Mouse (Mus musculus) intestine, embryonic 14.5 days (tissue): ENCODE measurements around the gene Cbx1. TPM values are rescaled to one million over a fixed set of nuclear protein-coding genes. Genes with fewer than 3 reads are reported as not detected.
A peak's percentile ranks its signal among the peaks of the same experiment; 100 is the strongest.

ENCODE experiments used
- ATAC-seq: fragments of 200-750 bp; cut with Nextera tagmentation; replicated peaks from 2 replicates; pipeline ENCODE4 v1.8.0; 2017; ENCODE audit warnings: low read depth, moderate number of reproducible peaks, moderate TSS enrichment, moderate library complexity; ENCODE audit not compliant: low FRiP score, low TSS enrichment
- DNase-seq: peaks from one replicate; pipeline ENCODE4 v3.0.0-alpha.2; 2018; ENCODE audit warnings: low spot score
- H3K27ac ChIP-seq: fragments of 300-500 bp; sonication (generic); 2 replicates; pipeline ENCODE4 v1.5.1; 2014; ENCODE audit warnings: low read depth, mild to moderate bottlenecking, control low read depth
- H3K27me3 ChIP-seq: fragments of 300-500 bp; sonication (generic); replicated peaks from 2 replicates; pipeline ENCODE4 v1.6.1; 2014; ENCODE audit warnings: low read length, control low read depth; ENCODE audit not compliant: control insufficient read depth, insufficient read depth
- H3K36me3 ChIP-seq: fragments of 300-500 bp; sonication (generic); 2 replicates; pipeline ENCODE4 v1.6.1; 2014; ENCODE audit warnings: low read length, control low read depth; ENCODE audit not compliant: control insufficient read depth, insufficient read depth
- H3K4me1 ChIP-seq: fragments of 300-500 bp; sonication (generic); replicated peaks from 2 replicates; pipeline ENCODE4 v1.6.1; 2014; ENCODE audit warnings: low read length, control low read depth, mixed read lengths; ENCODE audit not compliant: control insufficient read depth, insufficient read depth
- H3K4me2 ChIP-seq: fragments of 300-500 bp; sonication (generic); 2 replicates; pipeline ENCODE4 v1.6.1; 2014; ENCODE audit warnings: low read length
- H3K4me3 ChIP-seq: fragments of 300-500 bp; sonication (generic); 2 replicates; pipeline ENCODE4 v1.5.1; 2014; ENCODE audit warnings: low read depth, low read length, control low read depth, mixed read lengths
- H3K9ac ChIP-seq: fragments of 300-500 bp; sonication (generic); 2 replicates; pipeline ENCODE4 v1.6.1; 2014; ENCODE audit warnings: mild to moderate bottlenecking, low read length
- H3K9me3 ChIP-seq: fragments of 300-500 bp; sonication (generic); 2 replicates; pipeline ENCODE4 v1.6.1; 2016; ENCODE audit warnings: low read length, control low read depth; ENCODE audit not compliant: control insufficient read depth
- WGBS: fragments of 180-500 bp; shearing (Covaris S2); extraction: QIAGEN DNeasy Blood & Tissue Kit; methylation state at CpG from one replicate; pipeline ENCODE4 v1.1.7; 2014; 5-methylcytosine and 5-hydroxymethylcytosine counted together
- polyA plus RNA-seq: library from polyadenylated mRNA; unstranded; fragments of >200 nt; fragmentation: Nextera tagmentation; extraction: Ambion mirVana; gene quantifications from 2 replicates; pipeline ENCODE4 v1.2.1, GENCODE M21; 2014

The Cbx1 gene
- polyA plus RNA-seq, 1 experiment from 2014 or later: 87.8 TPM

DNA sequence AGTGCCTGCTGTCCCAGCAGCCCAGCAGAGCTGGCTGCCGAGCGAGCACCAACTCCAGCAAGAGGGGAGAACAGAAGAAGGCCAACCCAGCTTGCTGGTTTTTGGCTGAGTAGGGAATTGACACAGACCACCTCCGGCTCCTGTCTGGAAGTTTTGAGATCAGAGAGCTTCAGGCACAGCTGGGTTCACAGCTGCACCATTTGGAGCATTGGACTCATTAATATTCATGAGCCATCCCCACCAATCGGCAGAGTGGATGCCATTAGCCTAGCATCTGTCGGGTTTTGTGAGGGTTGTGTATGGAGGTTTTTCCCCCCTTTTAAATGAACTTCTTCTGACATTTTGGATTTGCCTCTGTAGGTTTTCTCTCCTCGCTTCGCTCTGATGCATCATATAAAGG is 21.8 kb upstream of the Cbx1 start:
- Histone ChIP-seq H3K36me3 (peaks cover 38% of the 10 kb centered on the region), H3K9me3 (no peaks in the 10 kb centered on the region), H3K27ac (no peak overlapping the region), H3K4me2 (no peak overlapping the region), H3K27me3 (no peaks in the 10 kb centered on the region), H3K4me1 (no peaks in the 10 kb centered on the region; the same call in 1 of the 2 replicates), H3K9ac (no peak overlapping the region), H3K4me3 (no peak overlapping the region)
- ATAC-seq (no peak), DNase-seq (no peak)
- 59% methylated on average over 7 of the region's 7 CpGs for WGBS

DNA sequence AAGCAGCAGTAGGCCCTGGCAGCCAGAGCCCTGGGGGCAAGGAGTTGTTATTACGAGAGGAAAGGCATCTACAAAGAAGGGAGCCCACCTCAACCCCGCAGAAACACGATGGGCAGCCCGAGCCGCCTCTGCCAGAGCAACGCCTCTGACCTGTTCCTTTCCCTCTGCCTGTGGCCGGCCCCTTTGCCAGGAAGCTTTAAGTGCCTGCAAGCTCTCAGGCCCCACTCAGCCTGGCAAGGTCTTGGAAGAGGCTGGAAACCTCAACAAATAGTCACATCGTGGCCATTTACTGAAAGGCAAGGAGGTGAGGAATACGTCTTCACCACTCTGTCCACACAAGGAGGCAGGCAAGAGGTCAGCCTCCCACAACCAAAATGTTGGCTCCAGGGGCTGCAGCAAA is 20.7 kb upstream of the Cbx1 start:
- H3K9me3 ChIP-seq: no peaks in the 10 kb centered on the region
- H3K36me3 ChIP-seq: peaks cover 49% of the 10 kb centered on the region
- no peaks in the 10 kb centered on the region; the same call in 1 of the 2 replicates for H3K4me1 ChIP-seq
- H3K27ac ChIP-seq: no peak overlapping the region
- ATAC-seq (no peak), DNase-seq (no peak)
- WGBS: 66% methylated on average over 9 of the region's 9 CpGs
- no peak overlapping the region for H3K9ac ChIP-seq
- no peak overlapping the region for H3K4me3 ChIP-seq
- H3K4me2 ChIP-seq: no peak overlapping the region
- H3K27me3 ChIP-seq: no peaks in the 10 kb centered on the region

GRCm38 (mm10) chr11:96771274-96771975 is 17.5 kb upstream of the Cbx1 start:
- Histone ChIP-seq H3K27ac (no peak overlapping the region), H3K4me3 (no peak overlapping the region), H3K36me3 (peaks cover 61% of the 10 kb centered on the region), H3K27me3 (no peaks in the 10 kb centered on the region), H3K9ac (no peak overlapping the region), H3K4me1 (no peaks in the 10 kb centered on the region; the same call in 1 of the 2 replicates), H3K4me2 (no peak overlapping the region), H3K9me3 (no peaks in the 10 kb centered on the region)
- WGBS: 96% methylated on average over 9 of the region's 9 CpGs
- no peak for DNase-seq
- no peak for ATAC-seq

DNA sequence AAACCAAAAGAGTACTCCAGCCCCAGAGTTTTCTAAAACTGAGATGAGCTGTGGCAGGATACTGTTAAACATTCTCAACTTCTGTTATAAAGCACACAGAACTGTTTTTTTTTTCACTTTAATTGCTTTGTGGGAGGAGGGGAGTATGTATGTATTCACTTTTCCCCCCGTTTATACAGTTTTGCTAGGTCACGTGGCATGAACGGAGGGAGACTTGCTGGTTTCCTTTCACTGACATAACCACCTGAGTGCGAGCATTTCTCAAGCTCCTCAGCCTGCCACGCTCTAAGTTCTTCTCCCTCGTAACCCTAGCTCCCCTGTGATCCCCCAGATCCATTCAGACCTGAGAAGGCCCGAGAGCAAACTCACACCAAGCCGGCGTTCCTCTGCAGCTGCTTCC is 16.5 kb upstream of the Cbx1 start:
- Histone ChIP-seq H3K27ac (no peak overlapping the region), H3K27me3 (no peaks in the 10 kb centered on the region), H3K4me3 (no peak overlapping the region), H3K36me3 (peaks cover 61% of the 10 kb centered on the region), H3K4me2 (no peak overlapping the region), H3K9me3 (no peaks in the 10 kb centered on the region), H3K4me1 (no peaks in the 10 kb centered on the region; the same call in 1 of the 2 replicates), H3K9ac (no peak overlapping the region)
- 88% methylated on average over 9 of the region's 9 CpGs for WGBS
- DNase-seq (no peak), ATAC-seq (no peak)

DNA sequence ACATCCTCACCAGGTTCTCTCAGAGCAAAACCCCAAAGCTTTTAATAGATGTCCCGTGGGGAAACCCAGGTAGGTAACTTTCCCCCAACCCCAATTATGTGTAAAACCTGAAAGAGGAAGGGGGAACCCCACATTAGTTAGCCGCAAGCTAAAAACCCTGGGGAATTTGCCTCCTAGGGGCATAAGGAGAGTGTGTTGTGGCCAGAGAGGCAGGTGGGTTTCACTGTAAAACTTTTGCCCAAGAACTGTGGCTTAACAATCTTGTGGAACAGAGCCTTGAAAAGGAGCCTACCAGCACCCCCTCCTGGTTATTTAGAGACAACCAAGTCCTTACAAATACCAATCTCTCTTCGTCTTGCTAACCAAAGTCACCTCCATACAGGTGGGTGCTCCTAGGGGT is 14.4 kb upstream of the Cbx1 start:
- Histone ChIP-seq H3K4me3 (no peak overlapping the region), H3K27me3 (no peaks in the 10 kb centered on the region), H3K27ac (no peak overlapping the region), H3K9ac (no peak overlapping the region), H3K4me2 (no peak overlapping the region), H3K4me1 (no peaks in the 10 kb centered on the region; the same call in 1 of the 2 replicates), H3K9me3 (no peaks in the 10 kb centered on the region), H3K36me3 (peaks cover 46% of the 10 kb centered on the region)
- 81% methylated on average over 3 of the region's 3 CpGs for WGBS
- ATAC-seq (no peak), DNase-seq (no peak)

DNA sequence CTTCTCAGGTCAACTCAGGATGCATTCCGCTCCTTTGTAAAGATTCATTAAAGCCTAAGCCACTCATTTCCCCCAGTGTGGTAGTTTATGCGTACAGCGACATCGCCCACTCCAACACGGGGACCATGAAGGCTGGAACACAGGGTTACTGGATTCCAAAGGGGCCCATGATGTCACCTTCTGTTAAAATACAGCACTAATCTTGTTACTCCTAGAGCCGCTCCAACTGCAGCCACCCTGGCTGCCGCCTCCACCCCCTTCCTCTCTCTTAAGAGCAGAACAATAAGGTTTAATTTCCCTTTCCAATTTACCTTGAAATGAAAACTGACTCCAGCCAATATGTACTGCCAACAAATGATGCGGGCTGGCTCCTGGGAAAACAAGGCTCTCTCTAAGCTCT is 13.9 kb upstream of the Cbx1 start:
- no peak overlapping the region for H3K27ac ChIP-seq
- ATAC-seq (no peak), DNase-seq (no peak)
- H3K9me3 ChIP-seq: no peaks in the 10 kb centered on the region
- H3K36me3 ChIP-seq: peaks cover 40% of the 10 kb centered on the region
- WGBS: 87% methylated on average over 8 of the region's 8 CpGs
- H3K4me1 ChIP-seq: no peaks in the 10 kb centered on the region; the same call in 1 of the 2 replicates
- H3K27me3 ChIP-seq: no peaks in the 10 kb centered on the region
- H3K4me2 ChIP-seq: no peak overlapping the region
- no peak overlapping the region for H3K9ac ChIP-seq
- no peak overlapping the region for H3K4me3 ChIP-seq

DNA sequence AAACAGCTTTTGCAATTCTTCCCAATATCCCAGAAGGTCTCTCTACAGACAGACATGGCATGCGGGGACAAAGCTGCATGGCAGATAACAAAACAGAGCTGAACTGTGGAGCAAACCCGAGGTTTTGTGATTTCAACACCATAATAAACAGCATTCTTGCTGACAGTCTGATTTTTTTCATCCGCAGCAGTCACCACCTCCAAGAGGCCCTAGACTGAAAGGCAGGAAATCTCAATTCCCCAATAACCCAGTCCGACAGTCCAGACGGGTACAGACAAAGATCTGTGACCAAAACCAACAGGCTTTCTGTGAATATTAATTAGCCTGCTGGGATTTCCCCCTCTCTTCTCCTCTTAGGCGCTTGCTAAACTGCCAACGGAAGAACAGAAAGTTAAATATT is 13.3 kb upstream of the Cbx1 start:
- H3K9ac ChIP-seq: no peak overlapping the region
- DNase-seq (no peak), ATAC-seq (no peak)
- no peak overlapping the region for H3K4me3 ChIP-seq
- H3K27me3 ChIP-seq: no peaks in the 10 kb centered on the region
- H3K36me3 ChIP-seq: peaks cover 35% of the 10 kb centered on the region
- H3K4me2 ChIP-seq: no peak overlapping the region
- H3K4me1 ChIP-seq: no peaks in the 10 kb centered on the region; the same call in 1 of the 2 replicates
- WGBS: 81% methylated on average over 7 of the region's 7 CpGs
- H3K9me3 ChIP-seq: no peaks in the 10 kb centered on the region
- H3K27ac ChIP-seq: no peak overlapping the region

DNA sequence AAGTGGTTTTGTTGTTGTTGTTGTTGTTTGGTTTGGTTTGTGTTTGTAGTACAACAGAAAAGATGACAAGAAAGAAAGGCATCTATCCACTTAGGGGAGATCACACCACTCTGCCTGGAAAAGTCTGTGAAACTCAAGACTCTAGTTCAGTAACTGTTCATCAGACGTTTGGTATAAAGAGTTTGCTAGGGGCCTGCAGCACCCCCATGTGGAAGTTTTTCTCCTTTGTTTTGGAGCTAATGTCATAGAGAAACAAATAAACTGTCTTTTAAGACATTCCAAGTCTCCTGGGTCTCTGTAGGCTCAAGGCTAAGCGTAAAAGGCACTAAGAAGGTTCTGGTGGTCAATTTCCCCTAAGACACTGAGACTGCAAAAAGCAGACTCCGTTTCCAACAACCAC is 12.9 kb upstream of the Cbx1 start:
- Histone ChIP-seq H3K9ac (no peak overlapping the region; the same call in 1 of the 2 replicates), H3K4me1 (no peaks in the 10 kb centered on the region; the same call in 1 of the 2 replicates), H3K27ac (no peak overlapping the region), H3K4me3 (0 out of 2 replicates have a peak overlapping the region, but pooled peaks have one; percentile 62), H3K9me3 (no peaks in the 10 kb centered on the region), H3K4me2 (peak overlapping the region; percentile 60), H3K27me3 (no peaks in the 10 kb centered on the region), H3K36me3 (peaks cover 31% of the 10 kb centered on the region)
- ATAC-seq (no peak), DNase-seq (no peak)
- WGBS: 43% methylated on average over 3 of the region's 3 CpGs
